Mouse (Mus musculus) CH12F3 (cell line): ENCODE results near the gene Akap5.

Experiments
- in situ Hi-C: fragments of 300-500 bp; cut with MboI; formaldehyde crosslinking; loops from 2 replicates; pipeline ENCODE4 v1.14.3; 2020; ENCODE audit warnings: low sequenced_read_pairs

The Akap5 gene

GRCm38 (mm10) chr12:76310633-76311032 lies 14.1 kb upstream of the Akap5 start:
- in situ Hi-C loops = no loop called here

- in situ Hi-C loops = no loop called here
Measured at GRCm38 (mm10) chr12:76311227-76311626, 13.5 kb upstream of the Akap5 start.

GRCm38 (mm10) chr12:76311951-76312350 lies 12.7 kb upstream of the Akap5 start:
- in situ Hi-C loops = no loop called here

- in situ Hi-C loops = no loop called here
Measured at GRCm38 (mm10) chr12:76318282-76319212, 6.1 kb upstream of the Akap5 start.

- in situ Hi-C loops = loop anchor here (25.0 kb wide), 1 partner anchor 539 kb away; no protein-coding TSS in a partner anchor
Measured at GRCm38 (mm10) chr12:76326437-76327220, 1.9 kb downstream of the Akap5 start.

GRCm38 (mm10) chr12:76328567-76329354 lies 4.1 kb downstream of the Akap5 start:
- in situ Hi-C loops = loop anchor here (25.0 kb wide), 1 partner anchor 541 kb away; no protein-coding TSS in a partner anchor

GRCm38 (mm10) chr12:76333688-76334087 lies 9.0 kb downstream of the Akap5 start:
- in situ Hi-C loops = loop anchor here (25.0 kb wide), 1 partner anchor 546 kb away; no protein-coding TSS in a partner anchor

- in situ Hi-C loops = loop anchor here (25.0 kb wide), 1 partner anchor 548 kb away; no protein-coding TSS in a partner anchor
Measured at GRCm38 (mm10) chr12:76335641-76336040, 10.9 kb downstream of the Akap5 start.

GRCm38 (mm10) chr12:76336111-76336965 lies 11.6 kb downstream of the Akap5 start:
- in situ Hi-C loops = loop anchor here (25.0 kb wide), 1 partner anchor 549 kb away; no protein-coding TSS in a partner anchor

GRCm38 (mm10) chr12:76341080-76341479 lies 16.4 kb downstream of the Akap5 start:
- in situ Hi-C loops = loop anchor here (10.0 to 25.0 kb wide), 2 partner anchors 134 to 554 kb away; no protein-coding TSS in a partner anchor

GRCm38 (mm10) chr12:76345759-76346455 lies 21.2 kb downstream of the Akap5 start:
- in situ Hi-C loops = loop anchor here (10.0 to 25.0 kb wide), 2 partner anchors 129 to 559 kb away; no protein-coding TSS in a partner anchor

GRCm38 (mm10) chr12:76349680-76350220 lies 25.1 kb downstream of the Akap5 start:
- in situ Hi-C loops = loop anchor here (10.0 to 25.0 kb wide), 2 partner anchors 125 to 562 kb away; no protein-coding TSS in a partner anchor

- in situ Hi-C loops = no loop called here
Measured at GRCm38 (mm10) chr12:76360868-76361267, 36.2 kb downstream of the Akap5 start.

- in situ Hi-C loops = no loop called here
Measured at GRCm38 (mm10) chr12:76361405-76362302, 37.0 kb downstream of the Akap5 start.

GRCm38 (mm10) chr12:76362303-76362676 lies 37.6 kb downstream of the Akap5 start:
- in situ Hi-C loops = no loop called here

GRCm38 (mm10) chr12:76366276-76366675 lies 41.6 kb downstream of the Akap5 start:
- in situ Hi-C loops = no loop called here
